Mouse (Mus musculus): ENCODE results near the gene Arpc4.
"Not testable (repeated sequence)": the region's sequence is repeated elsewhere in the genome, so short reads cannot be mapped to it uniquely, and the experiment has no call there.

Arpc4 gene

DNA sequence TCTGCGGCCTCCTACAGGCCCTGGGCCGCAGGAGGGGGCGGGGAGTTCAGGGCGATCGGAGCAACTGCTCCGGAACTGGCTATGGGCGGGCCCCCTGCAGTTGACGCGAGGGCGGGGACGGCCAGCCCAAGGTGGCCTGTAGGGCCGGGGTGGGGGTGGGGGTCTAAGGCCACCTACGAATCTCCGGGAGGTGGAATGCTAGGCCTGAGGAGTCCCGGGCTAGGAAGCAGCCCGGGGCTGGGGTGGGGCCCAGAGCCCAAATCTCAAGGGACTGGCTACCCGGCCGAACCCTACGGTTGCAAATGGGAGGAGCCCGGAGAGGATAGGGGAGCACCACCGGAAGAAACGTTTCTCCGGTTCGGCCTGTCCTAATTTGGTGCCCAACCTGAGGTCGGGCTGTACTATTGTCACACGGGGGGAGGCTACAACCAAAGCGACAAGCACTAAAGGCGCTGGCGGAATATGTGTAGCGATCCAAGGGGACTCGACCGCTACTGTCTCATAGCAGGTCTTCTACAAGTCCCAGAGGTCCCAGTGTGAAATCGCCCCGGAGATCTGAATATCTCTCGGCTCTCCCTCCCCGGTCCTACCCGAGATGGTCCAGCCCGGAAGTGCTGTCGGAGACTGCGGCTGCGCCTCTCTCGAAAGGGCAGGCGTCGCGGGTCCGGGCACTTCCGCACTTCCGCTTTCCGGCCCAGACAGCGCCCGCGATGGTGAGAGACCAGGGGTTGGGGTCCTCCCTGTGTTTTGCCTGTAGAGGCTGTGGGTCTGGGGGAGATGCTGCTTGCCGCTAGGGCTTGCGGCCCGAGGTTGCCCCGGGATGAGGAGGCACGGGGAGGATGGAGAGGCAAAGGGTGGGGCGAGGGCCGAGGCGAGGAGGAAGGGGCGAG, at the start of gene Arpc4, which contains the start of gene Tada3:
TSS of gene Arpc4 (plus strand) at position 620 of the 890 bp plus-strand sequence.
TSS of gene Tada3 (minus strand) at position 388 of the 890 bp plus-strand sequence.
- peak; percentile 85 for DNase-seq (ENCODE audit: low spot score)

DNA sequence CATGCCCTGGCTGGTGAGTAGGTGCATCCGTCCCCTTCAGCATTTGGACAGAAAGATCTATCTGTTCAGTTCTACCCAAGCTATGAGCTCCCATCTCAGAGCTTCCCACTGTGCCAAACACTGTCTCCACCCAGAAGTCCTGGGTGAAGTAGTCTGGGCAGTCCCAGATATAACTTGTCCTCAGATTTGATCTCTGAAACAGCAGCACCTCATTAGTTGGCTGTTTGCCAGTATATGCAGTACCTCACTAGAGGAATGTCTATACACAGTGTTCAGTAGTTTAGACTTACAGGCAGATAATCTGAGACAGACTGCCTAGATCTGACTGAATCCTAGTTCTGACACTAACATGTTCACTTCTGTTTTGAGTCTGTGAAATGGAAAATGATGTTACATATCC, 48.5 kb upstream of the Arpc4 start:
- no peak for DNase-seq (ENCODE audit: low spot score)

DNA sequence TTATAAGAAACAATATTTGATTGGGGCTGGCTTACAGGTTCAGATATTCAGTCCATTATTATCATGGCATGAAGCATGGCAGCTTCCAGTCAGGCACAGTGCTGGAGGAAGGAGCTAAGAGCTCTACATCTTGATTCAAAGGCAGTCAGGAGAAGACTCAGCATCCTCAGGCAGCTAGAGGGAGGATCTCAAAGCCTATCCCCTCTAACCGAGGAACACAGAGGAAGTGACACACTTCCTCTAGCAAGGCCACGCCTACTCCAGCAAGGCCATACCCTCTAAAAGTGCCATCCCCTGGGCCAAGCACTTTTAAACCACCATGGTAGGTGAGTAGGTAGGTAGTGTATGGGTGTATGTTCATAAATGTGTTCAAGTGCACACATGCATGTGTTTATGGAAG, 47.4 kb upstream of the Arpc4 start:
- DNase-seq (ENCODE audit: low spot score), result no peak

DNA sequence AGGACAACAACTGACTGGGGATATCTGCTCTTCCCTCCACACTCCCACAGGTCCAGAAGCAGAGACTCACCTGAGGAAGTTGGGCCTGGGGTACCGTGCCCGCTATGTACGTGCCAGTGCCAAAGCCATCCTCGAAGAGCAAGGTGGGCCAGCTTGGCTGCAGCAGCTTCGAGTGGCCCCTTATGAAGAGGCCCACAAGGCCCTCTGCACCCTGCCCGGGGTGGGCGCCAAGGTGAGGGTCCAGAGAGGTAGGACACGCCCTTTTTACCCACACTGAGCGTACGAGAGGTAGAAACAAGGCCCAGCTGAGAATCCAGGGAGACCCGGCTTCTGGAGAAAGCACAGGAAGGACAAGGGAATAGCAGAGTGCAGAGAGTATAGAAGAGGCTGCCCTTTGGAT, 46.2 kb upstream of the Arpc4 start:
- DNase-seq (ENCODE audit: low spot score), result no peak

DNA sequence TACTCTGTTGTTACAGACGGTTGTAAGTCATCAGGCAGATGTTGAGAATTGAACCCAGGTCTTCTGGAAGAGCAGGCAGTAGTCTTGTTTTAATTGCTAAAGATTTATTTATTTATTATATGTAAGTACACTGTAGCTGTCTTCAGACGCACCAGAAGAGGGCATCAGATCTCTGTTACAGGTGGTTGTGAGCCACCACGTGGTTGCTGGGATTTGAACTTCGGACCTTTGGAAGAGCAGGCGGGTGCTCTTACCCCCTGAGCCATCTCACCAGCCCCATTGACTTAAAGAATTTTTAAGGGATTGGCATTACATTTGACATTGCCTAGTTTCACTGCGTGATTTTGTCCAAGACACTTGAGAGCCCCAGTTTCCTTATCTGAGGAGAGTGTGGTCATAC, 45.2 kb upstream of the Arpc4 start:
- not testable (repeated sequence) for DNase-seq (ENCODE audit: low spot score)

DNA sequence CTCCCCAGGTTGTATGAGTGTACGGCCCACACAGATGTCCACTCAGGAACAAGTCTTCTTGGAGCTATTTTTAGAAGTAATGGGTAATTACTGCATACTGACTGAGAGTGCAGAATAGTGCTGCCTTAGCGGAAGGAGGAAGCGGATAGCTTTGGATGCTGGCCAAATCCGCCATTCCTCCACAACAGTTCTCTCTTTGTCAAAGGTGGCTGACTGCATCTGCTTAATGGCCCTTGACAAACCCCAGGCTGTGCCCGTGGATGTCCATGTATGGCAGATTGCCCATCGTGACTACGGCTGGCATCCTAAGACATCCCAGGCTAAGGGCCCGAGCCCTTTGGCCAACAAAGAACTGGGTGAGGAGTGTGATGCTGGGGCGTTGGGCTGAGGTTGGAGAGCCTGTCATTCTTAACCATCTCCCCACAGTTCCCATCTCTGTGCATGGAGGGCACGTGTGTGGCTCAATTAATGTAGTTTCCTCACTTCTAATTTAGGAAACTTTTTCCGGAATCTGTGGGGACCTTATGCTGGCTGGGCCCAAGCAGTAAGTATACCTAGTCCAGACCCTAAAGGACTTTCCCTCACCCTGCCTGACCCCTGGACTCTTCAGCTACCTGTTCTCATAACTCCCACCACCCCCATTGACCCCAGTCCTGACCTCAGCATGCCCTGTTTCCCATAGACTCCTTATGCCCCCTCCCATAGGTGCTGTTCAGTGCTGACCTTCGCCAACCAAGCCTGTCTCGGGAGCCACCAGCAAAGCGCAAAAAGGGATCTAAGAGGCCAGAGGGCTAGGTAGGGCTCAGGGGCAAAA, 44.6 kb upstream of the Arpc4 start:
- no peak for DNase-seq (ENCODE audit: low spot score)

DNA sequence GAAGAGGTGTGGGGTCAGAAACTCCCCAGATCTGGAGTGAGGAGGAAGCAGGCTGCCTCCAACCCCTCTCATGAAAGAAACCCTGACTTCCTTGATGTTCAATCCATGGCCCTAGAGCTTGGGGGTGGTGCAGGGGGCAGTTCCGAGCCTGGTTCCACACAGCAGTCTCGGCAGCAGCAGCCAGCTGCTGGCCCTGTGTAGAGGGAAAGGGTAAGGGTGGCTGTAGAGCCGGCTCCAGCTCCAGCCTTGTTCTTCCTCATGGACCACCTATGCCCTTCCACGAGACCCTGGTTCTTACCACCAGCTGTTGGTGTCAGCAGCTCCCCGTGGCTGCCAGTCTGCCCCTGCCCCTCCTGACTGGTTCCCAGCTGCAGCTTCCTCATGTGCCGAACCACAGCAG, 43.7 kb upstream of the Arpc4 start:
- no peak for DNase-seq (ENCODE audit: low spot score)

DNA sequence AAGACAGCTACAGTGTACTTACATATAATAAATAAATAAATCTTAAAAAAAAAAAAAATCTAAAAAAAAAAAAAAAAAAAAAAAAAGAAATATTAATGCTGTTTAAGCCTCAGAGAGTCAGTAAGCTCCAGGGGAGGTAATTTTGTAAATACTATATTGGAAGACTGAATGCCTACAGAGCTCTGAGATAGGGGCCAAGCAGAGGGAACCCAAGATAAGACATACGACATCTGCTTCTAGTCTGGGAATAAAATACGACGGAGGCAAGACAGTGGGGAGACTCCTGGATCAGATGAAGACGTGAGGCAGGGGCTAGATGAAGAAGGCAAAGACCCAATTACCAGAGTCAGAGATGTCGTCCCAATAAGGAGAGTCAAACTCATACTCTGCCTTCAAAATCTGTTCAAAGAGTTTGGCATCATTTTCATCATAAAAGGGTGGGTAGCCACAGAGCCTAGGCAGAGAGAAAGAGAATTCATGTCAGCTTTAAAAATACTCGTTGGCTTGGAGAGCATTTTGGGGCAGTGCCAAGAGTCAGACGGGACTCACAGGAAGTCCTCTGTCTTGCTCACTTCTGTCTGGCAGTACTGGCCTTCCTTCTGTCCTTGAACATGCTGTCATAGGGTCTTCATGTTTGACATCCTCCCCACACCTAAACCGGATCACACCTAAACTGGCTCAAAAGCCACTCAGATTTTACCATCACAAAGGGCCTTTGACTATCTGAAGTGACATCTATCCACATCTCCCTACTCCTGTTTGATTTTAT, 40.9 kb upstream of the Arpc4 start:
- DNase-seq (ENCODE audit: low spot score), result no peak

DNA sequence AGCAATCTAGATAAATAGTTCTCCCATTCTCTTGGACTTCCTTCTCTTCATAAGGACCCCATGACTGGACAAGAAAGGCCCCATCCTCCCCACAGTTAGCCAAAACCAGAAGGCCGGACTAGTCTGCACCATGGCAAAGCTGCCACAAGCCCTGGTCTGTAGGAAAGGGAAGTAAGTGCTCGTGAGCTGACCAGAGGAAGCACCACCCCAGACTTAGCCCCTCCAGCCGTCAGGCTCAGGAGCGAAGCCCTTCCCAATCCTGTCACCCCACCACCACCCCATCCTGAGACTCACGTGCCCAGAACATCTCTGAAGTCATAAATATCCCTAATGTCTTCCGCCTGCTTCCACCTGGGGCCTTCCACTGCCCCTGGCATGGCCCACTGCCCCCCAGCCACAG, 36.3 kb upstream of the Arpc4 start:
- DNase-seq (ENCODE audit: low spot score), result no peak

DNA sequence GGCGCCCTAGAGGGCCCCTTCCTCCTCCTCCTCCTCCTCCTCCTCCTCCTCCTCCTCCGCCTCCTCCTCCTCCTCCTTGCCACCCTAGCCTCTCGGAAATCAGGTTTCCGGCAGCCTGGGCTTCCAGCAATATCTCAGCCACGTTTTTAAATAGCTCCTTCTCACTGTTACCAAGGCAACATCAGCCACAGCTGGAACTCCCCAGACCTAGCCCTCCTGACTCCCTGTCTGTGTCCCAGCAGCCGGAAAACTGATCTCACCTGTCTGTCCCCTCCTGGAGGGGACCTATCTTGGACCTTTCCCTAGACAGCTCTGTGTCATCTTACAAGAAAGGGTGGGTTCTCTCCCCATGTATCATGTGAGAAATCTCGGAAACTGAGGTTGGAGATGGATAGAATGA, 35.6 kb upstream of the Arpc4 start:
- no peak for DNase-seq (ENCODE audit: low spot score)

DNA sequence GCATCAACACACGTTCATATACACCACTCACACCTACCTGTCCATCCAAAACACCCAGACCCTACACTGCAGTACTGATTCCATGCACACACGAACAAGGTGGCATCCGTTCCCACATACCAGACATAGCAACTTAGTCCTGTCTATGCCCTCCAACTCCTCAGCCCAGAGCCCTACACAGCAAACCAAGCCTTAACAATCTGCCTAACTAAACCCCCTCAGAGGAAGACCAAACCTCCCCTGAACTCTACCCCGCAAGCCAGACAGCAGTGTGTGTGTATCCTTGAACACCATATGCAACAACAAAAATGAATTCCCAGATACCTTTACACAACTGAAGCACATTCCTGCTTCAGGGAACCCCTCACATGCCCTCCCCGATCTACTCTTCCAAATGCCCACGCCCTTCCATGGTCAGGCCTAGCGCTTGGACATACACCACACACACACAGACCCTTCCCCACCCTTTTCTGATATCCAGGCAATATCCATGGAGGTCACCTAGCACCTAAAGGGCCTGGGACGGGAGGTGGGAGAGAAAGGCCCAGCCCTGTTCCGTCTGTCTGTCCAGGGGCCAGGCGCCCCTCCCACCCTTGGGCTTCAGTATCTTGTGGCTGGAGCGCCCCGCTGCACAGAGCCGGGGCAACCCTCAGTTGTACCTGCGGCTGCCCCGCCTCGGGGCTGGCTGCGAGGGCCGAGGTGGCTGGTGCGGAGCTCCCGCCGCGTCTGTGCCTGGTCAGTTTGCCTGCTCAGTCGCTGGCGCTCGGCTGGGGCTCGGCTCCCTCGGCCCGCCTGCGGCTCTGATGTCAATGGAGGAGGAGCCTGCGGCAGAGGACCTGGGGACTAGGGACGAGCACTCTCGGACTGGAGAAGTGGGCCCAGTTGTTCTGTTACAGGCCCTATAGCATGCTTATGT, 34.5 kb upstream of the Arpc4 start, which contains the start of gene Camk1:
TSS of gene Camk1 (minus strand) at position 808 of the 916 bp plus-strand sequence.
- no peak for DNase-seq (ENCODE audit: low spot score)

DNA sequence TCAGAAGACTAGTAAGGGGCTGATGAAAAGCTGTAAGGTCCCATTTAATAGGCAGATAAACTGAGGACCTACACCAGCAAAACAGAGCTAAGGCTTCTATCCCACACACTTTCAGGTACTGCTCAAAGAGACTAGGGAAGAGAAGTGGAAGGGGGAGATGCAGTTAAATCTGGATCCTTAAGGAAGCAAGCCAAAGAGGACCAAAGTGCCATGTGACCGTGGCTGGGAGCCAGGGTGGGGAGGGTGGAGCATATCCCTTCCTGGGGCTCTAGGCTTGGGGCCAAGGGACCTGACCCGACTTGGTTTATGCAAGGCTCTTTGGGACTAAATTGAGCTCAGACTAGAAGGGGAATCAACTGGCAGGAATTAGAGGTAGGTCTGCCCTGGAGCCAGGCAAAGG, 33.6 kb upstream of the Arpc4 start:
- no peak for DNase-seq (ENCODE audit: low spot score)

DNA sequence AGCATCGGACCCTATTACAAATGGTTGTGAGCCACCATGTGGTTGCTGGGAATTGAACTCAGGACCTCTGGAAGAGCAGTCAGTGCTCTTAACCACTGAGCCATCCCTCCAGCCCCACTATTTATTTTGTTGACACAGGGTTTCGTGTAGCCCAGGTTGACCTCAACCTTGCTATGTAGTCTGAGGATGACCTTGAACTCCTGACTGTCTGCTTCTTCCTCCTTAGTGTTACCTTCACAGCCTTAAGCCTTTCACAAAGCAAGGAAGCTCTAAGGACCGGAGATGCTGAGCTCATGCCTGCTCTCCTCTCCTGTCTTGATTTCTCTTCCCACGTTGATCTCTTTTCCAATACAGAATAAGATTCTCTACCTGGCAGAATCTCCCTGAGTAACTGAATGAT, 31.0 kb upstream of the Arpc4 start:
- DNase-seq (ENCODE audit: low spot score), result no peak

DNA sequence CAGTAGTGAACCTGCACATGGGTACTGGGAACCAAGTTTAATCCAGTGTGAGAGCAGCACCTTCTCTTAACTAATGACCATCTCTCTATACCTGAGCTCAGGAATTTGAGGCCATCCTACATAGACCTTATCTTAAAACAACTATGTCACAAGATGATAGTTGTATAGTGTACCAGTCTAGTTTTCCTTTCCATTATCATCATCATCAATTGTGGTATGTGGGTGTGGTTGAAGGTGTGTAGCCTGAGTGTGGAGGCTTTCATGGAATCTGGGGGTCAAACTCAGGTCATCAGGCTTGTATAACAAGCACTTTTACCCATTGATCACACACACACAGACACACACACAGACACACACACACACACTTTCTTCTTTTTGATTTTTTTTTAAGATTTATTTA, 27.4 kb upstream of the Arpc4 start:
- DNase-seq (ENCODE audit: low spot score), result no peak

DNA sequence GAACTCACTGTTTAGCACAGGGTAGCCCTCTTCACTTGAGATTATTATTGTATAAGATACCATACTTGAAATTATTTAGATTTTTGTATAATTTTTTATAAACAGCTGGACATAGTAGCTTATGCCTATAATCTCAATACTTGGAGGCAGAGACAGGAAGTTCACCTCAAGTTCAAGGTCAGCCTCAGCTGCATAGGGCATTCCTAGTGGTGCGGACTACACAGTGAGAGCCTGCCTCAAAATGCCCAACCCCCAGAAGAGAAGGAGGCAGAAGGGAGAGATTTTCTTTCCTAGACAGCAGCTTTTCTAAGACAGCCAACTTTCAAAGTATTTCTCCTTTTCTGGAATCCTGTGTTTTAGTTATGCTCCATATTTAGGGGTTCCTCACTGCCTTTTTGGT, 26.8 kb upstream of the Arpc4 start:
- no peak for DNase-seq (ENCODE audit: low spot score)

DNA sequence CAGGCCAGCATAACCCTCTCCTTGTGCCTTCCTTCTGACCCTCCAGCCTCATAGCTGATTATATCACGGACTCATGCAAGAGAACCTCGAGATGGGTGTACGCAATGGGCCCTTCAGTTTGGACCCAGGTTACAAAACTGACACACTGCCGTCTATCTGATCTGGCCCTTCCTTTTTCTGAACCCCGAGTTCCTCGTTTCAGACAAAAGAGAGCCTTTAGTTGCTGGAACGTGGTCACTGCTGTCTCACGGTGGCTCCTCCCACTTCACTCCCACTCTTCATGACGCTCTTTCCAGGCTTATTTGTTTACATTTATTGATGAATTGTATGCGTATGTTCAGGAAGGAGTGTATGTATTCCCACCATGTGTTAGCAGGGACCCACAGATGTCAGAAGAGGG, 26.3 kb upstream of the Arpc4 start:
- no peak for DNase-seq (ENCODE audit: low spot score)

DNA sequence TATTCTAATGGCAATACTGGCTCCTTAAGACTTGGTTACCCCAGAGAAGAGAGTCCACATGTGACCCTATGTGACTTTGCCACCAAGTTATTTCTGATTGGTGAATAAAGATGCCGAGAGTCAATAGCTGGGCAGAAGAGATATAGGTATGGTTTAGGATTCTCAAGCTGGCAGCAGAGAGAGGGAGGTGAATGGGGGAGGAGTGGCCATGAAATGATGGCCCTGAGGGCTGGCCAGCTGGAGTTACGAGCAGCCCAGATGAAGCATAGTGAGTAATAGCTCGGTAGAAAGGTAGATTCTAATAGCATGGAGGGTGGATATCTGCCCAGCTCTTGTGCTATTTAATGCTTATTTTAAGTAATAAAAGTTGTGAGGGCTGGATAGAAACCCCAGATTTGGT, 25.1 kb upstream of the Arpc4 start:
- DNase-seq (ENCODE audit: low spot score), result no peak

DNA sequence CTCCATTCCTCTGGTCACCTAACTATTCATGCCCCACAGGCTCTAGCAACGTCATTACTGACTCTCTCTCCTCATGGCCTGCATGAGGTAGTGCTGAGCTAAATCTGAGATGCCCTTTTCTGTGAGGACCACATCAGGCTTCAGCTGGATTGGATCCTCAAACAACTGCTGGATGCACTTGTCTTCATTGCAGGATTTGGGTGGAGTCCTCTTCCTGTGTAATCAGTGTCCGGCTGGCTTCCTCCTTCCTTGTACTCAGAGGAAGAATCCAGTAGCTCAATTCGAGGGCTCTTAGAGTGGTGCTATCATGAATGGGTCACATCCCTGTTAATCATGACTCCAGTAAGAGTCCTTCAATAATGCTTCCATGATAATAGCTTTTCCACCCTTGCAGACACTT, 24.2 kb upstream of the Arpc4 start:
- no peak for DNase-seq (ENCODE audit: low spot score)

DNA sequence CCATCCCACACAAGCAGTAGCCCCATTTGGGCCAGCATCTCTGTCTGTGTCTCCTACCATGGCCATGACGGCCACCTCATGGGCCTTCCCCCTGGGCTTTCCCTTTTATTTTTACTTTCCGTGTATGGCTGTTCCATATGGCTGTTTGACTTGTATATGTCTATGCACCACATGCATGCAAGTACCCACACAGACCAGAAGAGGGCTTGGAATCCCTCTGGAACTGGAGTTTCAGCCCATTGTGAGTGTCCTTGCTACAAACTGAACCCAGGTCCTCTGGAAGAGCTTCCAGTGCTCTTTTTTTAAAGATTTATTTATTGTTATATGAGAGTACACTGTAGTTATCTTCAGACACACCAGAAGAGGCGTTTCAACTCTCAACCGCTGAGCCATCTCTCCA, 16.4 kb upstream of the Arpc4 start:
- no peak for DNase-seq (ENCODE audit: low spot score)

DNA sequence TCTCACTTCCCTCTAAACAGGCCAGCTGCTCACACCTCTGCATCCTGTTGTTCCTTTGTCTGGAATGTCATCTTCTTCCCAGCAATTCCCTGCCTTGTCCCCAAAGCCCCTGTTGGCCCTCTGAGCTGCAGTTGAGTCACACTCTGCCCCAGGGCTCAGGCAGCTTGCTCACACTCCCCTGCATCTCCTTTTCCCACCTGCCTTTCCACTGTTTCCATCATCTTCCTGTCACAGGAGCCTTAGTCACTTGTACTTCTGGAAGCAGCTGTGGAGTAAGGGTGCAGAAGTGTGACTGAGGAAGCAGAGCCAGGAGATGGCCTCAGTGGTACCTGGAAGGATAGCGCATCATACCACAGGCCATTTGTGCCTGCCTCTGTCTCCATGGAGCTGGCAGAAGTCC, 15.7 kb upstream of the Arpc4 start:
- DNase-seq (ENCODE audit: low spot score), result no peak

DNA sequence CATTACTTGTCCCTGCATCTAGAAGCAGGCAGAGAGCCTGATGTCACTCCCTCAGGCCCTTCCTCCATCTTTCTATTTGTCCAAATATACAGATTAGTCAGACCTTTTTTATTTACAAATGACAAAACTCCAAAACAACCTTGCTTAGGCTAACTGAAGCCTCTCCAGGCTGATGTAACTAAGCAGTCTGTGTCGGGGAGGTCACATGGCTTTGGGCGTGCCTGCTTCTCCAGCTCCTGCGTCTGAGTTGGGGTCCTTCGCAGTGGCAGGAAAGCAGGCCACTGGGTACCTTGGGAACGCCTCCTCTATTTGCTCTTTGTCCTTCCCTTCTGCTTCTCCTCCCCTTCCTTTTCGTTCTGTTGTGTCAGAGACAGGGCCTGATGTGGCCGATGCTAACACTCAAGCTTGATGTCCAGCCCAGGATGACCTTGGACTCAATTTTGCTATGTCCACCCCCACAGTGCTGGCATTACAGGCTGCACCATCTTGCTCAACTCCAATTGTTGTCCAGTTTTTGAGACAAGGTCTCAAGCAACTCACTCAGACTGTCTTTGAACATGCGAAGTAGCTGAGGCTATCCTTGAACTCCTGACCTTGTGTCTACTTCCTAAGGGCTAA, 13.3 kb upstream of the Arpc4 start:
- DNase-seq (ENCODE audit: low spot score), result no peak

All from left cerebral cortex, adult 11 months (tissue).